Comparison of ENCODE assay signal across 8 mouse cellular contexts in genomic region chr14:30716051-30716952, GRCm38 (mm10). TPM values are rescaled to one million over a fixed set of nuclear protein-coding genes. Genes with fewer than 3 reads are reported as not detected.
DNase-seq lines count a peak whose midpoint lies in the region; ATAC-seq and TF ChIP-seq lines count a peak whose summit lies in the region.

No protein-coding gene starts in this region.

- peak overlapping the region; percentile 61 for H3K4me2 ChIP-seq in forebrain, embryonic 16.5 days (ENCODE audit: low read length)

- under 1% methylated on average over 69 of the region's 106 CpGs for WGBS in forebrain, embryonic 16.5 days

- H3K27ac ChIP-seq in forebrain, embryonic 16.5 days (ENCODE audit: low read length), result peak overlapping the region; percentile 96
- peak overlapping the region; percentile 96 for H3K27ac ChIP-seq in layer of hippocampus, adult 2 months

- peak overlapping the region; percentile 88 for H3K9ac ChIP-seq in forebrain, embryonic 16.5 days (replicated peaks; ENCODE audit: low read depth, low read length)

- TF ChIP-seq CTCF in layer of hippocampus, adult 2 months (conservative IDR thresholded peaks at IDR 0.05), result no peak

- intact Hi-C loops in heart, postnatal 36 days (cut with DNase I), result loop anchor here (5.0 kb wide), 3 partner anchors 76 to 151 kb away; partner anchors contain the start of gene Tmem110

- H3K36me3 ChIP-seq in forebrain, embryonic 16.5 days (ENCODE audit: control insufficient read depth, insufficient read depth), result no peaks in the 10 kb centered on the region

- H3K27me3 ChIP-seq in forebrain, embryonic 16.5 days (replicated peaks; ENCODE audit: control insufficient read depth, insufficient read depth, low read length), result no peaks in the 10 kb centered on the region

- no peaks in the 10 kb centered on the region for H3K9me3 ChIP-seq in forebrain, embryonic 16.5 days (ENCODE audit: control insufficient read depth, low read length)

- DNase-seq in NIH3T3 (ENCODE audit: low read depth), result peak; percentile 64
- DNase-seq in cerebellum, adult 18-20 months, result peak; percentile 55 to 81
- DNase-seq in heart, postnatal 36 days, result peak; percentile 68 to 77
- DNase-seq in layer of hippocampus, adult 2 months (ENCODE audit: low spot score in 2 of 2), result peak in 1 of 2 experiments; percentile 54
- peak; percentile 23 for DNase-seq in lung, postnatal 25 days (ENCODE audit: low spot score)
- peak; percentile 71 for DNase-seq in ovary, postnatal 36 days (ENCODE audit: low spot score)
- DNase-seq in urinary bladder, postnatal 14 days (ENCODE audit: low spot score), result peak; percentile 57

- peak; percentile 58 for ATAC-seq in forebrain, embryonic 16.5 days

- peak overlapping the region; percentile 89 for H3K4me3 ChIP-seq in forebrain, embryonic 16.5 days (replicated peaks; ENCODE audit: low read length)
- peak overlapping the region; percentile 96 for H3K4me3 ChIP-seq in layer of hippocampus, adult 2 months

- peaks cover 9% of the 10 kb centered on the region for H3K4me1 ChIP-seq in forebrain, embryonic 16.5 days (replicated peaks; ENCODE audit: control insufficient read depth, insufficient read depth, low read length)

RNA-seq across cellular contexts. Expression of gene Sfmbt1, which starts 1.7 kb away (rescaled TPM):
- 19.9 and 21.9 TPM in 2 replicates for polyA plus RNA-seq in forebrain, embryonic 16.5 days (2015; fragmentation: Nextera tagmentation; extraction: Ambion mirVana)
- 10 to 100 TPM; 11.1 to 13.4 TPM for total RNA-seq in heart, postnatal 36 days (2021)
- 10 to 100 TPM; 33.5 to 36.6 TPM for total RNA-seq in layer of hippocampus, adult 2 months (2021)
